Mouse (Mus musculus): Measurements from ENCODE around the gene Olfr49. TPM values are rescaled to one million over a fixed set of nuclear protein-coding genes. Genes with fewer than 3 reads are reported as not detected.

Gene Olfr49
- polyA plus RNA-seq, 1 experiment from 2014 or later = not detected

- ATAC-seq (ENCODE audit: low FRiP score, low read depth) = peak; percentile 47
- Histone ChIP-seq H3K27me3 (peaks cover 15% of the 10 kb centered on the region; the same call in 1 of the 2 replicates), H3K4me3 (peak overlapping the region; percentile 35), H3K4me2 (replicated peaks) (peak overlapping the region; percentile 62), H3K9me3 (no peaks in the 10 kb centered on the region), H3K4me1 (peaks cover 38% of the 10 kb centered on the region), H3K36me3 (no peaks in the 10 kb centered on the region), H3K9ac (replicated peaks) (peak overlapping the region; percentile 55), H3K27ac (replicated peaks) (peak overlapping the region; percentile 76)
- 5% methylated on average over 25 of the region's 25 CpGs for WGBS
Observed at GRCm38 (mm10) chr14:54228933-54229713, 55.6 kb downstream of the Olfr49 start.

- Histone ChIP-seq H3K36me3 (no peaks in the 10 kb centered on the region), H3K9me3 (no peaks in the 10 kb centered on the region), H3K27me3 (peaks cover 15% of the 10 kb centered on the region; the same call in 1 of the 2 replicates), H3K9ac (replicated peaks) (peak overlapping the region; percentile 55; the same call in 1 of the 2 replicates), H3K4me3 (peak overlapping the region; percentile 35), H3K4me2 (replicated peaks) (peak overlapping the region; percentile 62), H3K27ac (replicated peaks) (peak overlapping the region; percentile 76), H3K4me1 (peaks cover 38% of the 10 kb centered on the region)
- ATAC-seq (ENCODE audit: low FRiP score, low read depth) = 0 out of 2 replicates have a peak, but pooled peaks have one; percentile 6
- 8% methylated on average over 7 of the region's 7 CpGs for WGBS
Observed at GRCm38 (mm10) chr14:54228501-54228900, 56.2 kb downstream of the Olfr49 start.

Other genes starting within 250 kb of the Olfr49 start
- 220 and 224 TPM in 2 replicates for gene Dad1, start 30.8 kb downstream of the Olfr49 start, polyA plus RNA-seq (2016; fragmentation: Nextera tagmentation; extraction: Ambion mirVana)
- gene Abhd4, start 30.8 kb downstream of the Olfr49 start, polyA plus RNA-seq (2016; fragmentation: Nextera tagmentation; extraction: Ambion mirVana) = 36.6 and 38.3 TPM in 2 replicates
- gene Oxa1l, start 75.9 kb upstream of the Olfr49 start, polyA plus RNA-seq (2016; fragmentation: Nextera tagmentation; extraction: Ambion mirVana) = 42.3 and 48.3 TPM in 2 replicates
- gene Slc7a7, start 132.8 kb upstream of the Olfr49 start, polyA plus RNA-seq (2016; fragmentation: Nextera tagmentation; extraction: Ambion mirVana) = 3.9 and 4.7 TPM in 2 replicates
- gene Mrpl52, start 142.0 kb upstream of the Olfr49 start, polyA plus RNA-seq (2016; fragmentation: Nextera tagmentation; extraction: Ambion mirVana) = 262 and 264 TPM in 2 replicates
- gene Mmp14, start 146.7 kb upstream of the Olfr49 start, polyA plus RNA-seq (2016; fragmentation: Nextera tagmentation; extraction: Ambion mirVana) = 84.8 and 88.6 TPM in 2 replicates
- 31.1 and 32.5 TPM in 2 replicates for gene Lrp10, start 179.2 kb upstream of the Olfr49 start, polyA plus RNA-seq (2016; fragmentation: Nextera tagmentation; extraction: Ambion mirVana)
- gene Rem2, start 191.2 kb upstream of the Olfr49 start, polyA plus RNA-seq (2016; fragmentation: Nextera tagmentation; extraction: Ambion mirVana) = 42.6 and 44.9 TPM in 2 replicates
- 117 and 119 TPM in 2 replicates for gene Prmt5, start 232.6 kb upstream of the Olfr49 start, polyA plus RNA-seq (2016; fragmentation: Nextera tagmentation; extraction: Ambion mirVana)

Measured in midbrain, embryonic 12.5 days (tissue).